Comparison of ENCODE assay signal across 24 mouse cellular contexts in the genomic region with DNA sequence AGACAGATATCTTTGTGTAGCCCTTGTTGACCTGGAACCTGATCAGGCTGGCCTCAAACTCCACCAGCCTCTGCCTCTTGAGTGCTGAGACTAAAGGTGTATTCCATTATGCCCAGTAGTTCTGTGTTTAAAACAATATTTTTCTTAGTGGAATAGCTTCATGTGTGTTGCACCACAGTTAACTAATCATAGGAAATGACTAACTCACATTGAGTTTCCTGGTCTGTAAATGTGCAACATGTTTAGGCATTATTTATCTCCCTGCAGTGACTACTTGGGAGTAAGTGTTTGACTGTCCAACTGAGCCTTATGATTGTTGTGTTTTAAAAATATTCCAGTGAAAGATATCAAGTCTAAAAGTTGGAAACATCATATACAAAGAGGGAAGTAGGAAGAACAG. TPM values are rescaled to one million over a fixed set of nuclear protein-coding genes. Genes with fewer than 3 reads are reported as not detected.
DNase-seq lines count a peak whose midpoint lies in the region; TF ChIP-seq lines count a peak whose summit lies in the region.
"Had no signal": no experiment of that assay in that cellular context is flagged by ENCODE, and none has a peak within 500 bp of the region (broad histone marks: within the 10 kb centered on the region; RNA-seq: fewer than 3 reads in every experiment).

No protein-coding gene starts in this region.

- no peak for TF ChIP-seq CTCF in bone marrow macrophage, adult 2 months (IDR thresholded peaks at IDR 0.05; ENCODE audit: low read depth, low read length)

- DNase-seq in 416B (ENCODE audit: low read depth) = peak; percentile 85
- no peak for DNase-seq in heart, postnatal 36 days
- no peak for DNase-seq in kidney, postnatal 25 days
- DNase-seq in kidney, adult 9 months = no peak
- DNase-seq in embryo, embryonic 10.5 days (ENCODE audit: low spot score) = no peak
- DNase-seq: adrenal gland, adult 2 months; adrenal gland, postnatal 14 days; cerebellum, adult 18-20 months; cerebellum, adult 9-10 months; cerebellum, postnatal 14 days; embryo, embryonic 11 days; gastrocnemius, postnatal 10 days; gastrocnemius, postnatal 36 days; heart, adult 11 months had no signal

- intact Hi-C loops in heart, postnatal 36 days (cut with DNase I) = loop anchor here (2.0 kb wide), 1 partner anchor 19 kb away; no protein-coding TSS in a partner anchor

- TF ChIP-seq POLR2A in bone marrow macrophage, adult 2 months (IDR thresholded peaks at IDR 0.05; ENCODE audit: borderline replicate concordance, low read depth, low read length) = no peak

- H3K36me3 ChIP-seq in macrophage (ENCODE audit: inconsistent target) = no peaks in the 10 kb centered on the region
- H3K36me3 ChIP-seq: embryonic facial prominence, embryonic 10.5 days; embryonic facial prominence, embryonic 13.5 days; forebrain, embryonic 12.5 days; forebrain, embryonic 15.5 days; hindbrain, embryonic 10.5 days; hindbrain, embryonic 13.5 days; intestine, embryonic 15.5 days had no signal

- H3K4me1 ChIP-seq in bone marrow macrophage, adult 2 months (ENCODE audit: control insufficient read depth, insufficient read depth, low read length) = peaks cover 25% of the 10 kb centered on the region
- H3K4me1 ChIP-seq: embryonic facial prominence, embryonic 10.5 days; embryonic facial prominence, embryonic 13.5 days; forebrain, embryonic 12.5 days; forebrain, embryonic 15.5 days; hindbrain, embryonic 10.5 days; hindbrain, embryonic 13.5 days; intestine, embryonic 15.5 days had no signal

- no peak overlapping the region for H3K4me3 ChIP-seq in bone marrow macrophage, adult 2 months (ENCODE audit: insufficient read depth, low read length)
- no peak overlapping the region for H3K4me3 ChIP-seq in macrophage (ENCODE audit: inconsistent target)
- H3K4me3 ChIP-seq: embryonic facial prominence, embryonic 10.5 days; embryonic facial prominence, embryonic 13.5 days; erythroblast, embryonic 14.5 days; forebrain, embryonic 12.5 days; forebrain, embryonic 15.5 days; hindbrain, embryonic 10.5 days; hindbrain, embryonic 13.5 days; intestine, embryonic 15.5 days had no signal

- peak overlapping the region; percentile 62 for H3K27ac ChIP-seq in bone marrow macrophage, adult 2 months (ENCODE audit: insufficient read depth, low read depth, low read length)
- H3K27ac ChIP-seq in macrophage = peak overlapping the region; percentile 84
- H3K27ac ChIP-seq: embryonic facial prominence, embryonic 10.5 days; embryonic facial prominence, embryonic 13.5 days; forebrain, embryonic 12.5 days; forebrain, embryonic 15.5 days; hindbrain, embryonic 10.5 days; hindbrain, embryonic 13.5 days; intestine, embryonic 15.5 days had no signal

- peaks cover 98% of the 10 kb centered on the region for H3K79me2 ChIP-seq in macrophage (ENCODE audit: inconsistent target)

RNA-seq across cellular contexts. Expression of a gene that starts 20.6 kb away (rescaled TPM):
- 39.0 and 42.0 TPM in 2 replicates for polyA plus RNA-seq in bone marrow macrophage, adult 2 months (2012; ENCODE audit: insufficient read depth, insufficient read length, missing spikeins)
- 100 to 1,000 TPM in 23 of 26 experiments, 10 to 100 TPM in 3; 68.8 to 237 (median 186) TPM for total RNA-seq in macrophage (2018; cell fraction: chromatin; rRNA removed)
- total RNA-seq in macrophage (2018; cell fraction: cytosol; rRNA removed) = 10 to 100 TPM; 49.9 to 78.7 (median 64.0) TPM
- total RNA-seq in macrophage (2018; cell fraction: nucleus; rRNA removed) = 100 to 1,000 TPM in 16 of 26 experiments, 10 to 100 TPM in 10; 51.2 to 169 (median 110) TPM
- 39.4 to 55.8 TPM (median 52.3 TPM) in 3 replicates for polyA plus RNA-seq in macrophage (2018)
- 10 to 100 TPM; 65.7 to 67.8 TPM for total RNA-seq in heart, postnatal 36 days (2021)
